ENCODE assay signal across 9 mouse cellular contexts in the genomic region with DNA sequence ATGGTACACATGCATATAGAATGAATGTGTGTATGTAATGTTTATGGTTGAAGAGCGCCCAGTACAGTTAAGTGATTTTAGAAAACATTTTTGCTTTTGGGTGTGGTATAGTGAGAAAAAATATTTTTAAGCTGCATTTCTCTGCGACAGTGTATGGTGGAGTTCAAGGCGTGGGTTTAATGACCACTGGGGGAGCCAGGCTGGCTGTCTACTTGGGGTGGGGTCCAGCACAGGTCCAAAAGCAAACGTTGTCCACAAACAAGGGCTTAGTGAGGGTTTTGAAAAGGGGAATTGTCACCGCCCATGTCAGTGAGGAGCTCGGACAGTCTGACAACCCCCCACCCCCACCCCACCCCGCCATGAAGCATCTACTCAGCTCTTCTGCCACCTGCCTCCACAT. TPM values are rescaled to one million over a fixed set of nuclear protein-coding genes. Genes with fewer than 3 reads are reported as not detected.
DNase-seq lines count a peak whose midpoint lies in the region; ATAC-seq and TF ChIP-seq lines count a peak whose summit lies in the region.
"Had no signal": no experiment of that assay in that cellular context is flagged by ENCODE, and none has a peak within 500 bp of the region (broad histone marks: within the 10 kb centered on the region; RNA-seq: fewer than 3 reads in every experiment).

No protein-coding gene starts in this region.

- peak overlapping the region; percentile 22 for H3K4me3 ChIP-seq in heart, embryonic 11.5 days (ENCODE audit: low read depth, low read length)
- H3K4me3 ChIP-seq in G1E (ENCODE audit: low read depth, low read length), result peak overlapping the region; percentile 86; the same call in 1 of the 2 replicates
- H3K4me3 ChIP-seq in embryonic fibroblast, embryonic 13.5 days (ENCODE audit: insufficient read depth, low read length), result 0 out of 2 replicates have a peak overlapping the region, but pooled peaks have one; percentile 6
- peak overlapping the region; percentile 35 for H3K4me3 ChIP-seq in hindbrain, embryonic 15.5 days
- H3K4me3 ChIP-seq in liver, postnatal 0 days (ENCODE audit: low read depth, low read length), result peak overlapping the region; percentile 58
- H3K4me3 ChIP-seq in stomach, embryonic 15.5 days (replicated peaks), result peak overlapping the region; percentile 42

- H3K9me3 ChIP-seq in heart, embryonic 11.5 days (replicated peaks; ENCODE audit: control insufficient read depth, low read length), result no peaks in the 10 kb centered on the region
- H3K9me3 ChIP-seq in G1E (replicated peaks), result no peaks in the 10 kb centered on the region
- H3K9me3 ChIP-seq in hindbrain, embryonic 15.5 days, result no peaks in the 10 kb centered on the region
- no peaks in the 10 kb centered on the region for H3K9me3 ChIP-seq in liver, postnatal 0 days (ENCODE audit: low read length)
- no peaks in the 10 kb centered on the region for H3K9me3 ChIP-seq in stomach, embryonic 15.5 days

- peaks cover 82% of the 10 kb centered on the region for H3K4me1 ChIP-seq in heart, embryonic 11.5 days (ENCODE audit: control insufficient read depth, insufficient read depth, low read length)
- peaks cover 93% of the 10 kb centered on the region for H3K4me1 ChIP-seq in G1E (ENCODE audit: insufficient read depth, low read depth, low read length)
- H3K4me1 ChIP-seq in embryonic fibroblast, embryonic 13.5 days (ENCODE audit: control insufficient read depth, insufficient read depth, low read length), result peaks cover 12% of the 10 kb centered on the region; the same call in 1 of the 2 replicates
- H3K4me1 ChIP-seq in hindbrain, embryonic 15.5 days (replicated peaks), result peaks cover 79% of the 10 kb centered on the region
- H3K4me1 ChIP-seq in liver, postnatal 0 days (ENCODE audit: insufficient read depth), result peaks cover 69% of the 10 kb centered on the region
- H3K4me1 ChIP-seq in stomach, embryonic 15.5 days, result peaks cover 62% of the 10 kb centered on the region

- TF ChIP-seq CTCF in G1E (IDR thresholded peaks at IDR 0.05; ENCODE audit: low read depth, low read length), result no peak
- no peak for TF ChIP-seq CTCF in embryonic fibroblast, embryonic 13.5 days (IDR thresholded peaks at IDR 0.05; ENCODE audit: borderline replicate concordance, insufficient read depth, low read length)
- peak; percentile 18; the same call in 1 of the 2 replicates for TF ChIP-seq CTCF in liver, postnatal 0 days (IDR thresholded peaks at IDR 0.05; ENCODE audit: low read depth)

- intact Hi-C loops in heart, postnatal 25 days (cut with DNase I), result loop anchor here (5.0 kb wide), 1 partner anchor 119 kb away; the partner anchor contains the start of genes Ehbp1l1 and Fam89b

- peak overlapping the region; percentile 97 for H3K27ac ChIP-seq in heart, embryonic 11.5 days (ENCODE audit: low read depth, low read length)
- peak overlapping the region; percentile 99 for H3K27ac ChIP-seq in embryonic fibroblast, embryonic 13.5 days (ENCODE audit: insufficient read depth, low read length)
- peak overlapping the region; percentile 98 for H3K27ac ChIP-seq in hindbrain, embryonic 15.5 days (replicated peaks)
- H3K27ac ChIP-seq in liver, postnatal 0 days (ENCODE audit: low read depth), result peak overlapping the region; percentile 100
- peak overlapping the region; percentile 99 for H3K27ac ChIP-seq in stomach, embryonic 15.5 days

- no peaks in the 10 kb centered on the region for H3K27me3 ChIP-seq in heart, embryonic 11.5 days (ENCODE audit: control insufficient read depth, insufficient read depth, low read length)
- no peaks in the 10 kb centered on the region for H3K27me3 ChIP-seq in G1E (ENCODE audit: insufficient read depth, low read length)
- no peaks in the 10 kb centered on the region for H3K27me3 ChIP-seq in hindbrain, embryonic 15.5 days
- no peaks in the 10 kb centered on the region for H3K27me3 ChIP-seq in liver, postnatal 0 days (ENCODE audit: insufficient read depth, low read length)
- no peaks in the 10 kb centered on the region for H3K27me3 ChIP-seq in stomach, embryonic 15.5 days (replicated peaks)
- H3K27me3 ChIP-seq: Patski had no signal

- TF ChIP-seq EP300 in liver, postnatal 0 days (IDR thresholded peaks at IDR 0.05; ENCODE audit: low read depth), result no peak

- H3K9ac ChIP-seq in heart, embryonic 11.5 days (ENCODE audit: low read depth, low read length), result peak overlapping the region; percentile 67
- H3K9ac ChIP-seq in hindbrain, embryonic 15.5 days, result peak overlapping the region; percentile 51
- H3K9ac ChIP-seq in liver, postnatal 0 days (replicated peaks), result peak overlapping the region; percentile 72
- H3K9ac ChIP-seq in stomach, embryonic 15.5 days, result no peak overlapping the region

- H3K4me2 ChIP-seq in heart, embryonic 11.5 days, result peak overlapping the region; percentile 63
- peak overlapping the region; percentile 76 for H3K4me2 ChIP-seq in hindbrain, embryonic 15.5 days
- peak overlapping the region; percentile 84 for H3K4me2 ChIP-seq in liver, postnatal 0 days (ENCODE audit: low read depth, low read length)
- H3K4me2 ChIP-seq in stomach, embryonic 15.5 days, result peak overlapping the region; percentile 70

- WGBS in heart, embryonic 11.5 days (ENCODE audit: insufficient replicate concordance), result under 1% methylated on average over 7 of the region's 7 CpGs
- 0% methylated on average over 7 of the region's 7 CpGs for WGBS in hindbrain, embryonic 15.5 days
- WGBS in liver, postnatal 0 days (ENCODE audit: insufficient replicate concordance), result 3% methylated on average over 7 of the region's 7 CpGs
- under 1% methylated on average over 7 of the region's 7 CpGs for WGBS in stomach, embryonic 15.5 days

- no peak for TF ChIP-seq POLR2A in embryonic fibroblast, embryonic 13.5 days (IDR thresholded peaks at IDR 0.05; ENCODE audit: low read depth, low read length)

- H3K36me3 ChIP-seq in heart, embryonic 11.5 days (ENCODE audit: control insufficient read depth, insufficient read depth, low read length), result no peaks in the 10 kb centered on the region
- H3K36me3 ChIP-seq in G1E (replicated peaks), result peaks cover 33% of the 10 kb centered on the region
- no peaks in the 10 kb centered on the region for H3K36me3 ChIP-seq in hindbrain, embryonic 15.5 days
- H3K36me3 ChIP-seq in liver, postnatal 0 days (replicated peaks; ENCODE audit: insufficient read depth, low read length), result peaks cover 7% of the 10 kb centered on the region; the same call in 1 of the 2 replicates
- no peaks in the 10 kb centered on the region for H3K36me3 ChIP-seq in stomach, embryonic 15.5 days

- DNase-seq in heart, postnatal 25 days (ENCODE audit: low spot score), result no peak
- no peak for DNase-seq in G1E (ENCODE audit: low spot score)
- no peak for DNase-seq in liver, postnatal 0 days
- DNase-seq in adrenal gland, postnatal 14 days, result no peak

- peak; percentile 12; the same call in 1 of the 2 replicates for ATAC-seq in heart, embryonic 11.5 days (replicated peaks; ENCODE audit: insufficient number of reproducible peaks, low FRiP score, low TSS enrichment)
- ATAC-seq in G1E (ENCODE audit: extremely low read depth, insufficient number of reproducible peaks, low FRiP score, poor library complexity, severe bottlenecking), result no peak
- peak; percentile 57 for ATAC-seq in hindbrain, embryonic 15.5 days (ENCODE audit: low FRiP score, low read depth)
- no peak for ATAC-seq in liver, postnatal 0 days
- ATAC-seq in stomach, embryonic 15.5 days (ENCODE audit: insufficient read depth, low FRiP score, low read depth), result peak; percentile 0

RNA-seq across cellular contexts. Expression of gene Frmd8, which starts 28.9 kb away (rescaled TPM):
- polyA plus RNA-seq in heart, embryonic 11.5 days (2014; fragmentation: Nextera tagmentation; extraction: Ambion mirVana), result 15.4 and 19.3 TPM in 2 replicates
- 10 to 100 TPM in 1 of 2 experiments, 1 to 10 TPM in 1; 8.9 to 11.1 TPM for total RNA-seq in heart, postnatal 25 days (2021)
- total RNA-seq in G1E (2014; fragmentation: Nextera tagmentation) (8.9 and 15.1 TPM in 2 replicates), G1E (2017) (14.5 and 15.2 TPM in 2 replicates)
- 21.0 and 21.9 TPM in 2 replicates for polyA plus RNA-seq in G1E (2012)
- 24.9 and 35.7 TPM in 2 replicates for polyA plus RNA-seq in embryonic fibroblast, embryonic 13.5 days (2011; ENCODE audit: insufficient read length, low read depth, missing spikeins)
- polyA plus RNA-seq in hindbrain, embryonic 15.5 days (2015; fragmentation: Nextera tagmentation; extraction: Ambion mirVana), result 17.6 and 18.0 TPM in 2 replicates
- polyA plus RNA-seq in liver, postnatal 0 days (2015; fragmentation: Nextera tagmentation; extraction: Ambion mirVana), result 8.5 and 9.0 TPM in 2 replicates
- 25.3 and 27.7 TPM in 2 replicates for polyA plus RNA-seq in stomach, embryonic 15.5 days (2015; fragmentation: Nextera tagmentation; extraction: Ambion mirVana)
- 26.0 and 34.5 TPM in 2 replicates for total RNA-seq in adrenal gland, postnatal 14 days (2021)

RNA-seq across cellular contexts. Expression of gene Slc25a45, which starts 31.5 kb away (rescaled TPM):
- polyA plus RNA-seq in heart, embryonic 11.5 days (2014; fragmentation: Nextera tagmentation; extraction: Ambion mirVana), result 2.1 and 2.3 TPM in 2 replicates
- total RNA-seq in heart, postnatal 25 days (2021), result 1 to 10 TPM; 3.5 to 4.1 TPM
- 3.5 and 6.4 TPM in 2 replicates for total RNA-seq in G1E (2014; fragmentation: Nextera tagmentation)
- total RNA-seq in G1E (2017), result 10.9 and 12.5 TPM in 2 replicates
- polyA plus RNA-seq in G1E (2012), result 0.68 and 0.93 TPM in 2 replicates
- polyA plus RNA-seq in embryonic fibroblast, embryonic 13.5 days (2011; ENCODE audit: insufficient read length, low read depth, missing spikeins), result 1.3 and 3.5 TPM in 2 replicates
- 2.6 TPM in 2 replicates for polyA plus RNA-seq in hindbrain, embryonic 15.5 days (2015; fragmentation: Nextera tagmentation; extraction: Ambion mirVana)
- 8.4 and 9.1 TPM in 2 replicates for polyA plus RNA-seq in liver, postnatal 0 days (2015; fragmentation: Nextera tagmentation; extraction: Ambion mirVana)
- 5.5 TPM in 2 replicates for polyA plus RNA-seq in stomach, embryonic 15.5 days (2015; fragmentation: Nextera tagmentation; extraction: Ambion mirVana)
- 14.7 and 16.5 TPM in 2 replicates for total RNA-seq in adrenal gland, postnatal 14 days (2021)

RNA-seq across cellular contexts. Expression of gene Tigd3, which starts 47.8 kb away (rescaled TPM):
- polyA plus RNA-seq in heart, embryonic 11.5 days (2014; fragmentation: Nextera tagmentation; extraction: Ambion mirVana), result 1.5 and 2.6 TPM in 2 replicates
- total RNA-seq in heart, postnatal 25 days (2021), result under 1 TPM; 0.22 to 0.68 TPM
- total RNA-seq in G1E (2014; fragmentation: Nextera tagmentation) (0.90 and 2.1 TPM in 2 replicates), G1E (2017) (2.0 and 2.4 TPM in 2 replicates)
- 0.70 and 1.0 TPM in 2 replicates for polyA plus RNA-seq in G1E (2012)
- polyA plus RNA-seq in embryonic fibroblast, embryonic 13.5 days (2011; ENCODE audit: insufficient read length, low read depth, missing spikeins), result 0.60 and 1.5 TPM in 2 replicates
- 10.7 and 11.7 TPM in 2 replicates for polyA plus RNA-seq in hindbrain, embryonic 15.5 days (2015; fragmentation: Nextera tagmentation; extraction: Ambion mirVana)
- polyA plus RNA-seq in liver, postnatal 0 days (2015; fragmentation: Nextera tagmentation; extraction: Ambion mirVana), result 1.5 and 1.7 TPM in 2 replicates
- 2.3 and 2.4 TPM in 2 replicates for polyA plus RNA-seq in stomach, embryonic 15.5 days (2015; fragmentation: Nextera tagmentation; extraction: Ambion mirVana)
- 1.4 and 1.7 TPM in 2 replicates for total RNA-seq in adrenal gland, postnatal 14 days (2021)

Comparison
In these comparisons a context has a peak if more than half of its experiments do, and no peak if none do; other contexts are left out.
1. ATAC-seq: peak in heart, embryonic 11.5 days (single experiment), hindbrain, embryonic 15.5 days (single experiment) and stomach, embryonic 15.5 days (single experiment); none in G1E (single experiment) and liver, postnatal 0 days (single experiment).
2. H3K4me3 ChIP-seq: peak in every context shown above with its lines; median percentile 86 in G1E; 58 in liver, postnatal 0 days; 42 in stomach, embryonic 15.5 days; 35 in hindbrain, embryonic 15.5 days; 22 in heart, embryonic 11.5 days; 6 in embryonic fibroblast, embryonic 13.5 days.
3. Peak in every context shown above with its lines, with median percentiles within 50 percentile points of each other: H3K27ac ChIP-seq and H3K4me2 ChIP-seq.